Mouse (Mus musculus) embryo, embryonic 11.5 days (tissue): Measurements from ENCODE around the gene Wdr61.
"Not testable (repeated sequence)": the region's sequence is repeated elsewhere in the genome, so short reads cannot be mapped to it uniquely, and the experiment has no call there.

Experiments used
- DNase-seq: peaks from one replicate; pipeline ENCODE4 v3.0.0-alpha.2; 2012; ENCODE audit warnings: low read depth, low spot score

The Wdr61 gene

DNA sequence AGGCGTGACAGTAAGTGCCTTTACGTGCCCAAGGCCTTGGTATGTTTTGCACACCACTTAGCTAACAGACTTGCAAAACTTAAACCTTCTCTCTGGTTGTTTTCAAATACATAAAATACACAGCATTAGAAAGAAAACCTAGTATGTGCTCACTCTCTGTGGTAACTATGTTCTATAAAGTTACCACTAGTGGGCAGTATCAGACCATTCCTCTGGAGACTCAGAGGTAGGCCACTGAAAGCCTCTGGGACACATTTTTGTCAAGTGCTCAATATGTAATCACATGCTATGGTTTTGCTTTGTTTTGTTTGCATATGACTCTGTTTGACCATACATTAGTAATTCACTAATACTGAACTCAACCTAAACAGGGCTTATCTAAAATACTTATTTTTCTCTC is 2.2 kb downstream of the Wdr61 start:
- DNase-seq = no peak

DNA sequence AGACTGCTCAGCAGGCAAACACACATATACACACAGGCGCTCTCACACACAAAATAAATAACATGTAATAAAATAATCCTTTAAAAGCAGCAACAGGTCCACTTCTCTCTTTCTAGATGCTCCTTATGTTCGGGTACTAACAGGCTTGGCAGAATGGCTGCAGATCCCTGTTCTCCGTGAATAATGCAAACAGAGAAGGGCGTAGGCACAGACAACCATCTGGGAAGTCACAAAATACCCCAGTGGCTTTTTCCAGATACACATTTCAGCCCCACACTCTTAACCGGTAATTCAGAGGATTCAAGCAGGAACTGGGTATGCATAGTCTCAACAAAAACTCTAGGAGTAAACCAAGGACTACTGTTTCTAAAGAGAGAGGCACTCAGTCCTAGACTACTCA is 8.0 kb downstream of the Wdr61 start:
- DNase-seq = no peak

DNA sequence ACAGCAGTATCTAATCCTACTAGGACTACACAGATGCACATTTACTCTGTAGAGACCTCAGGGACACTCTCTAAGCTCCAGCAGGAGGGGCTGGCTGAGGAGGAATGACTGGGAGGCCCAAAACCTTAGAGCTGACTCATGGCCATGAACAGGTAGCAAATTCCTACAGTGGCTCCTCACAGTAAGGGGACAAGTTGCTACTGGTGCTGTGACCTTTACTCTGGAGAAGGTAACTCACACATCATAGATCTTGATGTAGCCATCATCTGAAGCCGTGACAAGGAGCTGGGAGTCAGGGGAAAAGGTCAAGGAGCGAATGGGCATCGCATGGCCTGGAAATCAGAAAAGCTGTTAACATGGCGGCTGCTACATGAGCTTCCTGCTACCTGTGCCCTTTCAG is 11.7 kb downstream of the Wdr61 start:
- no peak for DNase-seq

DNA sequence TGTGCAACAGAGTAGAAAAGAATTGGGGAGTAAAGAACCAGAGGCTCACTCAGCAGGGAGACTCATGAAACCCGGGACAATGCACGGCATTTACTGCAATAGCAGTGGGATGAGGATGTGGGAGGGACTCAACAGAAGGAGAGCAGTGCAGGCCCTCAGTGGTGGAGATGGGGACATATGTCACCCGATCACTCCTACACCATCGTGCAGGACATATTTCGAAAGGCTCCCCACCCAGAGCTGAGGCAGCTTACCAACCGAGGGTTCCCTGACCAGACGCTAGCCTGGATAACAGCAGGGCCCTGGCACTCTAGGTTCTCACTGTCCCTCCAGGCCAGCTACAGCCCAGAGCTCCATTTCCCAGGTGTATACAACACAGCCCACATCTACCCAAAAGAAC is 12.2 kb downstream of the Wdr61 start:
- DNase-seq = no peak

DNA sequence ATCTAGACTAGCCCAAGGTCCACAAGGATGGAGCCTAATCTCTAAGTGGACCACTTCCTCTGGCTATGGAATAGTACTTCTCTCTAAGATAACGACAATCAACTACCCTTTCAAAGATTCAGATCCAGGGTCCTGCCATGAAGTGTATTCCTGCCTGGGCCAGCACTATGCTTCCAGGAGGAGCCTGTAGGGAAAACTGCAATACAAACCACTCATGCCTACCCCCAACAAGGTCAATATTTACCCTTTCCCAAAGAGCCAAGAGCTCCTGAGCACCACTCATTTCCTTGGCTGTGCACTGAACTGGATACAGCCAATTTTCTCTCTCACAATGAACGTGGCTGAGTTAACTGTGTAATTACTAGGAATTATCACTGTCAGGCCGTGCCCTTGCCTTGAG is 16.8 kb downstream of the Wdr61 start:
- no peak for DNase-seq

DNA sequence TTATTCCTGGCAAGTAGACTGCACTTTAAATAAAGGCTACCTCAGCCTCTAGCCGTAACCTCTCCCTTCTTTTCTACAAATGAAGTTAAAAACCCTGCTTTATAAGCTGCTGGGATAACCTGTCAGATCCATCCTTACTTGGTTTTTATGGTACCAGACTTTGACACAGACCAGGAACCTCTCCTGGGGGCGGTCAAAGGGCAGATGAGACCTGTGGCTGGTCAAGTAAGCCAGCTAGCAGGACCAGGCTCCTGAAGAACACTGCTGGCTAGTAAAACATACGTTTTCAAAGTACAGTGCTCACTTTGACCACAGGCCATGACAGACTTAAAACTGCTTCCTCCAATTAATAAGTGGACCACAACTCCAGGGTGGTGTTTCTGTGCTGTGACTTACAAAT is 18.5 kb downstream of the Wdr61 start:
- no peak for DNase-seq

DNA sequence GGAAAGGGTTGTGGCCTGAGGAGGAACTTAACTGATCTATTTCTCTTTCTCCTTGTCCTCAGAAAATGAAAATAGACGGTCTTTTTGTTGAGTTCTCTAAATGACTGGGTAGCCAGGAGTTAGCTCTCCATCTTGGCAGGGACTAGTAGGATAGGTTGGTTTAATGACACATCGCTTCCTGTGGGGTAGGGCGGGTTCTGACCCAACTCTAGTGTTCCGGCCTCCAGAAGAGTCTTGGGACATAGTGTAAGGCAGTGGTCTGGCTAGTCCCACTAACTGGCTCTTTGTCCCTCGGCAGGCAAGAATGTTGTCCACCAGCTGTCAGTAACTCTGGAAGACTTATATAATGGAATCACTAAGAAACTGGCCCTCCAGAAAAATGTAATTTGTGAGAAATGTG is 26.2 kb downstream of the Wdr61 start:
- DNase-seq = no peak

DNA sequence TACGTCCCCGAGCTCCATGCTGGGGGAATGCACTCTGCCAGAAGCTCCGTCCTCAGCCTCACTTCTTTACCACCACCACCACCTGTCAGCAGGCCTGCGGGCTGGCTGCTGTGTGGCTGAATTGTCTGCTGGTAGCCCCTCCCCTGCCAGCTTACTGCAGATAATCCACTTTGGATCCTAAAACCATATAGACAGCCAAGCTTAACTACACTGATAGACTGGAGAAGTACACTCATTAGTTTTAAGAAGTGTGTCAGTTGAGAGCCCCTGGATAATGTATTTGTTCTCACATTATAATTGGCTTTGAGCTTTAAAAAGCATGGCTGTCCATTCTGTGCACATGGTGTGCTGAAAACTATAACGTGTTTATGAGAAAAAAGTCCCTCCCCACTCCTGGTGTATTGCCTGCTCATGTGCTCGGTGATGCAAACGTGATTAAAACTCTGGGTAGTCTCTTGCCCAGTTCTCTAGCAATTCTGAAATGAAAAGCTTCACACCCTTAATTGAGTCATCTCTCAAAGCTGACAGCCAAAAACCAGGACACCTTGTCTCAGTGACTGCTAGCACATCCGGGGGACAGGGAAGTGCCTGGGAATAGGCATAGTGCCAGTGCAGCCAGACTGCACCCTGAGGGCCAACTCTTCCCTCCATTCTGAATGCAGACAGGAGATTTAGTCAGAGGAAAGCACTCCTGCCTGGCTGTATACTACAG is 26.9 kb downstream of the Wdr61 start:
- DNase-seq = no peak

DNA sequence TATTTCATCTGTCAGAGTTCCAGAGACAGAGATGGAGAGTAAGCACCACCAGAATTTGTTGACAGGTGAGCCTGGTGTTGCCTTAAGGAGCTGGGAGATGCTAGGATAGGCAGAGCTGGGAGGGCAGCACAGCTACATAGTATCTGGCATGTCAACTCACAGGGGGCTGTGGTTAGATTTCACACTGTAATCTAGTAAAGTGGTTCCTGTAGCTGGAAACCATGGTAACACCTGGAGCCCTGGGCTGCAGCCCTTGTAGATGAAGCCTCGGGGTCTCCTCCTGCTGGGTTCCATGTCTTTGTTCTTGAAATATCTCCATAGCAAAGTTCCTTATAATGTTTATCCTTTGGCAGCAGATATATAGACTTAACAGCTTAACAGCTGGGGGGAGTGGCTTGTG is 28.8 kb downstream of the Wdr61 start:
- no peak for DNase-seq

DNA sequence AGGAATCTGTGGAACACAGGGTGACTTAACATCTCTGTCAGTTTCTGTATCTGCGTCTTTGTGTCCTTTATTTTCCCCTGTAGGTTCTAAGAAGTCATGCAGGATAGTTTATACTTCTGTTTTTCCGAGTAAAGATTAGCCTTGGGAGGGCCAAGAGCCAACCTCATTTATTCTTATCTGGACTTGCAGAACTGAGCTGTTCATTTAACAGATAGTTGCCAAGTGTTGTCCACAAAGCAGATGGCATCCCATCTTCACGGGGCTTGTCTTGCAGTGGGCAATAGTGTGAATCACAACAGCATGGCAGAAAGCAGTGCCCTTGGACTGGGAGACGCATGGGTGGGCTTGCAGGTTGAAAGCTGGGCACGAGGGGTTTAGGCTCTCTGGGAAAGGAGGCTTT is 30.0 kb downstream of the Wdr61 start:
- no peak for DNase-seq

DNA sequence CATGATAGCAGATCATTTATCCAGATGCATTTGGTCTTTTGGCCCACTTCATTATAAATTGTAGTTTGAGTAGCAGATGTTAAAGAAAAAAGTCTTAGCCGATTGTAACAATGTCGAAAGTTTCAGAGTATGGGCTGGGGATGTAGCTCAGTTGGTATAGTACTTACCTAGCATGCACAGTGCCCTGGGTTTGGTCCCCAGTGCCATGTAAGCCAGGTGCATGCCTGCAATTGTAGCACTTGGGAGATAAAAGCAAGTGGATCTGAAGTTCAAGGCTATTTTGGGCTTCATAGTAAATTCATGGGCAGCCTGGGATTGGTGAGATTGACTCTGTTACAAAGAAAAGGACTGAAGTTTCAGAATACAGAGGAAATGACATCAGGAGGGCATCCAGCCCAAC is 31.7 kb downstream of the Wdr61 start:
- DNase-seq = no peak

DNA sequence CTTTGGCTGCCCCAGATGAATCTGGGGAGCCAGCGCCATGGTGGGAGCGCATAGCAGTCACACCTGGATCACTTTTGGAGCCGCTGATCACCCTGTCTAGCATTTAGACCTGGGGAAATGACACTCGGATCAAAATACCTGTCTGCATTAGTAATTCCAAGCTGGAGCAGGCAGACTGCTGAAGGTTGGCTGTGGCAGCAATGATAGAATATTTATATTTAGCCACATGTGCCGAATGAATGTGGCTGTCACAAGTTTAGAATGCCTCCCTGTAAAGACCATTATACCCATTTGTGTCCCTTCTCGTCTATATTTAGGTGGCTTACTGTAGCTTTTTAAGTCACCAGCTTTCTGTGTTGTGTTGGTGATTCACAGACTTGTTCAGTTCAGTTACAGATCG is 33.6 kb downstream of the Wdr61 start:
- DNase-seq = no peak

DNA sequence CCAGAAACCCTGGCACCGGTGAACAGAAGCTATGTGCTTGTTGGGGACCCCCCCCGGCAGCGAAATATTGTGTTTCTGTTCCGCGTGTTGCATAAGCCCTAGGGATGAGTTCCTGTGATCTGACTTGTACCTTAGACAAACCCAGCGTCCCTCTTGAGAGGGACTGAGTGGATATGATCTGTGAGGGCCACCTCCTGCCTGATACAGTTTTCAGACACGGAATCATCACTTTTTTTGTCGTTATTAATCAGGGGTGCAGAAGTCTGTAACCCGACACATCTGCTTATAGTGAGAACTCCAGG is 34.2 kb downstream of the Wdr61 start:
- no peak for DNase-seq

DNA sequence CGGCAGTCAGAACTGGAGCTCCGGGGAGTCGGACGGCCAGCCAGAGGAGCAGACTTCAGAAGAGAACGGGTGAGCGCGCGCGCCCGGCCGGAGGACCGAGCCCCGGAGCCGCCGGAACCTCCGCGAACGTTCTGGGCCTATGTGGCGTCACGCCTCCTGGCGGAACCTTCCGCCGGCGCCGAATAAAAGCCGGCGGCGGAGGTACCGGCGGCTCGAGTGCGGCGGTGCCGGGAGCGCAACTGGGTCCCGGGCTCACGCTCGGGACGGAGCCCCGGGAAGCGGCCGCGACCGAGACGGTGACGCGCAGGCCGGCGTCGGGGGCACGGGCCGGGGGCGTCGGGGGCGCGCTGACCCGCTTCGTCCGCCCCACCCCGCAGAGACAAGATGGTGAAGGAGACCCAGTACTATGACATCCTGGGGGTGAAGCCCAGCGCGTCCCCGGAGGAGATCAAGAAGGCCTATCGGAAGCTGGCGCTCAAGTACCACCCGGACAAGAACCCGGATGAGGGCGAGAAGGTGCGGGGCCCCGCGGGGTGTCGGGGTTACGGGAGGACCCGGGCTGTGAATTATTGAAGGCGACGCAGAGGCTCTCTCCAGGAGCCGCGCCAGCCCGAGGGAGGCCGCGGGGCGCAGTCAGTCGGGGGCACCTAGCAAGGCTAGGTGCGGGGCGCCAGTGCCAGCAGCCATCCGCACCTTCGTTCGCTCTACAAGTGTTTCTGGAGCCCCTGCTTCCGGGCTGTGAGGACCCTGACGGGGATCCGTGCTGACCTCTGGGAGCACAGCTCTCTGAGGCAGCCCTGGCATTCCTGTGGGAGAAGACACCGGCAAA is 34.8 kb downstream of the Wdr61 start:
- DNase-seq = no peak

DNA sequence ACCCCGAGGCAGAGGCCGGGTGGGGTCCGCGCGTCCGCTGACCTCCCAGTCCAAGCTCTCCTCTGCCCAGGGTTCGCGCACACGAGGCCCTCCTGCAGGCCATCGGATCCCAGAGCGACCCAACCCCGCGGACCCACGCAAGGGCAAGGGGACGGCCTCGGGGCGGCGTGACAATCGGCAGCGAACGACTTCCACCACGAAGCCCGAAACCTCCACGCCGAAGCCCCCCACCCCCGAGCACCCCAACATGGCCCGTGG is 35.3 kb downstream of the Wdr61 start:
- DNase-seq = no peak

DNA sequence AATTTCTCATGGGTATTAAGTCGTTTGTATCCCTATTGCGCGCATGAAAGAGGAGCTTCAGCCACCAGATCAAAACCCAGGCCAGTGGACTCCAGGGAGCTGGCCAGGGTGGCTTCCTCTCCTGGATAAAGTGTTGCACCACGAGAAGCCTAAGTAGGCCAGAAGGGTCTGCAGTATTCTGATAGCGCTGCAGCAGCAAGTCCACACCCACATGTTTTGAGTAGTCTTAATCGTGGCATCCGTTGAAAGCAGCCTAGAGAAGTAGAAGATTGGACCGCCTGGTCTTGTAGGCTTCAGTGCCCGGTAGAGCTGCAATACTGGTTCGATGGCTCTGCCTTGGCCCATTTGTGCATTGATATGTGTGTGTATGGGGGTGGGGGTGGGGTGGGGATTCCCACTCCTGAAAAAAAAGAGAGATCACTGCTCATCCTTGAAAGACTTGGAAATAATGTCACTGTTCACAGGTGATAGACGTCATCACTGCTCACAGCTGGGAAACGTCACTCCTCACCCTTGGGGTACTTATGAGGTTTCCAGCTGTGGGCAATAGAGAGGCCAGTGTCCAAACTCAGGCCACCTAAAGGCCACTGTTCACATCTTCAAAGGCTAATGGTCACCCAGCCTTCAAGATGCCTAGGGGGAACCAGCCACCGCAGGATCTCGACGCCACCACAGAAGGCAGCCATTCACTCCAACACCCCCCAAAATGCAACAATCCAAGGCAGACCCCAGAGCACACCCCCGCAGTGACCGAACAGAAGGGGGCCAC is 35.8 kb downstream of the Wdr61 start, which contains the start of gene Dnaja4:
TSS of gene Dnaja4 (plus strand) at position 556 of the 769 bp plus-strand sequence.
- no peak for DNase-seq

DNA sequence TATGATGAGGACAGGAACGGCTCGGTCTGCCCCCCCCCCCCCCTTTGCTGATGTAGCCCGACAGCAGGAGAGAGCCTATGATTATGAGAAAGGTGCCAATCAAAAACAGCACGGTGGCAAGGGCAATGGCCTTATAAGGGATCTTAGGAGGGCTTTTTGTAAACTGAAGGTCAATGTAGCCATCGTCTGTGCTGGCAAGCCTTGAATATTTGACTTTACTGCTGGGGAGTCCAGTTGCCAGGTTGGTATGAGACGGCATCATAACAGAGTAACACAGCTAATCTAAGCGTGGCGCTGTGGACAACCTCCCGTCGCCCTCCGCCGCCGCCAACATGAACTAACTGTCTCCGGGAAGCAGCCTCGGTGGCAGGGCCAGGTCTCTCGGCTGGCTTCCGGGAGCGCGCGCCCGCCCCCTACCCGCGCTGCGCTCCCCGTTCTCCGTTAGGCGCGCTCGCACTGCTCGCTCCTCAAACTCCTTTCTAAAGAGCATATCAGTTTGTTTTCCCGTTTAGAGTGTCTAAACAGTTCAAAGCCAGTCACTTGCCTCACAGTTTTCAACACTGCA is 43.0 kb downstream of the Wdr61 start:
- DNase-seq = not testable (repeated sequence)

DNA sequence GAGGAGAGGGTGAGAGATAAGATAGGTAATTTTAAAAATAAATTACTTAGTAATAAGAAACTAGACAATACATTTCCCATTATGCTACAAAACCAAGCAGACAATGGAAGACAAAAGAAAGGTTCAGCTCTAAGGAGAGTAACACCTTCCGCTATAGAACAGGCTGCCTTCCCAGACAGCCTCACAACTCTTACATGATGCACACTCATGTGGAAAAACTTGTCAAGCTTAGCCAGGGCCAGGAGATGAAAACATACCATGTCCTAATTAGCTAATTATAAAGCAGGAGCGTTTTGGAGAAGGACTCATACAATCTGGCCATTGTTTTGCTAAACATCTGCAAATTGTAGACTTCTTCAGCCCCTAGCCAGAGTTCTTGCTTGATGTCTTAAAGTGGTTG is 43.6 kb downstream of the Wdr61 start:
- not testable (repeated sequence) for DNase-seq

DNA sequence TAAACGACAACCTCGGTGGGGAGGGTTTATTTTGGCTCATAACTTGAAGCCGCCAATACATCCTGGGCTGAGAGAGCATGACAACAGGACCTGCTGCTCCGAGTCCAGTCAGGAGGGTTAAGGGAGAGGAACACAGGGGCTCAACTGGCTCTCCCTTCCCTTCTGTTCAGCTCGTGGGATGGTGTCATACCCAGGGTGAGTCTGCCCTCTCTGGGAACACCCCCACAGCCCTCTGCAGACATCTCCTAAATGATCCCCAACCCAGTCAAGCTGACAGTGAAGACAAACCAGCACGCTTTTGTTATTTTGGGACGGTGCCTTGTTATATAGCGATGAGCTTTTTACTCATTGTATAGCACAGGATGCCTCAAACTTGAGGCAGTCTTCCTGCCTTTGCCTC is 44.9 kb downstream of the Wdr61 start:
- DNase-seq = no peak

DNA sequence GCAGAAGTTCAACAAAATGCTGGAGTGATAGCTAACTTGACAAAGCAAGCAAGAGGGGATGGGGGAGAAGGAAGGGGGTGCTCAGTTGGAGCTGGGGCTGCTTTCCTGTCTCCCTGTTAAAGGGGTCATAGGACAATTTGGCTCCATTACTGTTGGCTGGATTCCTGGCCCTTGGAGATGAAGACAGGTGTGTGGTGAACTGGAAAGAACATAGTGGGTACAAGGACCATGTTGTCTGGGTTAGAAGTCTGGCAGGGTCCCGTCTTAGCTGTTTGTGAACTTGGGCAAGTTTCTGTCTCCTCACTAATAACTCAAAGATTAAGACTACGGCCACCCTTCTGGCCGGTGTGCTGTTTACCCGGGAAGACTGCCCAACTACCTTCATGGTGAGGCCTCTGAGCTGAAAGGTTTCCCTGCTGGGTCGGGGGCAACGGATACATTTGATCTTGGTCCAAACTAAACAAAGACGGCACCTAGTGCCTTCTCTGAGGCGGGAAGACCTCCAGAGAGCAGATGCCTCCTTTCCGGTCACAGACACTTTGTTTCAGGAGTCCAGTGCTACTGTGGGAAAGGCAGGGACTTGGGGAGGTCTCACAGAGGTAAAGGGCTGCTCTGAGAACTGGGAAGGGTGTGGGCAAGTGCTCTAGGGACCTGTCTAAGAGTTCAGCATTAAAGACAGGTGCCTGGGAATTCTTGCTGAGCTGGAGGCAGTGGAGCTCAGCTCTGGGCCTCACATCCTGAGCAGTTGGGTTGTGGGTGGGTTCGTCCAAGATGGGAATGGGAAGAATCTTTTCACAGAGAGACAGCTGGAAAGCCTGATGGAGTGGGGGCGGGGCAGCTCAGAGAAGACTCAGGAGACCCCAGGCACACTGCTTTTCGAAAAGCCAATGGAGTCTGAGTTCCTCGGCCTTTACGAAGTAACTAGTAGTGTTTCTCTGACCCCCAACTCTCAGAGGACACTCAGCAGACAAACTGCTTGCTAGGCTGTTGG is 46.8 kb downstream of the Wdr61 start:
- DNase-seq = no peak

DNA sequence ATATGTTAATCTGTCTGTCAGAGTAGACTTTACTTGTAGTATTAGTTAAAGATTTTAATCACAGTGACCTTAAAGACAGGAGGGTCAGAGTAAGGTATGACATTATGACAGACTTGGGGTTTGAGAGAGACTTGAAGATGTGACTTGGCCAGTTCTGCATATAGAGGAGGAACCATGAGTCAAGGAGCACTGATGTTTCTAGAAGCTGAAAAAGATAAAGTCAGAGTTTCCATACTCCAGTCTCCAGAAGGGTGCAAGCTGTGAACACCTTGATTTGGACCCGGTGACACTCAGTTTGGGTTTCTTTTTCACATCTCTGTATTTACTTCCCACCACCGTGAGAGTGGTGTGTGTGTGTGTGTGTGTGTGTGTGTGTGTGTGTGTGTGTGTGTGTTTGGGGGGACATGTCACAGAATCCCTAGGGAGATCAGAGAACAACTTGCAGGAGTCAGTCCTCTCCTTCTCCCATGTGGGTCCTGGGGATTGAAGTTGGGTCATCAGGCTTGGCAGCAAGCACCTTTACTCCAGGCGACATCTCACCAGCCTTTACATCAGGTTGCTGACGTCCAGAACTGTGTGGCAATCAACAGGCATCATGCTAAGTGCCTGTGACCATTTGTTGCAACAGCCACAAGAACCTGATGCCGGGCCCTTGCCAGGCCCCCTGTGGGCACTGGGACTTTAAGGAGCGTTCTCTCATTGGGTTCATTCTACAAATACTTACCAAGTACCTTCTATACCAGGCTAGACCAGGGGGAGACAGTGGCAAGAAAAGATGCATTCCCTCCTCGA is 50.3 kb downstream of the Wdr61 start:
- DNase-seq = no peak
